In the genomic region with DNA sequence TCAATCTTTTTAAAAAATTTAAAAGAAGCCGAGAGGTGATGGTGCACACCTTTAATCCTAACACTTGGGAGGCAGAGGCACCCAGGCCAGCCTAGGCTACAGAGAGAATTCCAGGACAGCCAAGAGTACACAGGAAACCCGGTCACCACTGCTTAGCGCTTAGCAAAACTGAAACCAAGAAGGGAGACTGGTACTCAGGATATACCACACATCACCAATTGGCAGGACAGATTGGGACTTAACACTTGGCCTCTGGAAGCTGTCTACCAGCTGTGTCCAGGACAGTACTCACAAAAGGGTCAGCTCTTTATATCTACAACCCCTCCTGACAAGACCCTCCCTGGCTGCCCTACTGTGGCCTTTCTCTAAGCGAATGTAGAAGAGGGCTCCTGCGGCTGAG, we compare ENCODE assay signal across 8 mouse cellular contexts. TPM values are rescaled to one million over a fixed set of nuclear protein-coding genes. Genes with fewer than 3 reads are reported as not detected.
A peak's percentile ranks its signal among the peaks of the same experiment; 100 is the strongest.
DNase-seq lines count a peak whose midpoint lies in the region; ATAC-seq and TF ChIP-seq lines count a peak whose summit lies in the region.

No protein-coding gene starts in this region.

- no peak for TF ChIP-seq POLR2A in embryonic fibroblast, embryonic 13.5 days (IDR thresholded peaks at IDR 0.05; ENCODE audit: low read depth, low read length)

- no peak for TF ChIP-seq CTCF in embryonic fibroblast, embryonic 13.5 days (IDR thresholded peaks at IDR 0.05; ENCODE audit: borderline replicate concordance, insufficient read depth, low read length)

- no peak for ATAC-seq in megakaryocyte, adult 5-6 weeks (ENCODE audit: poor library complexity, severe bottlenecking)
- no peak for ATAC-seq in liver, embryonic 12.5 days
- ATAC-seq in stomach, embryonic 15.5 days (ENCODE audit: insufficient read depth, low FRiP score, low read depth) = no peak
- no peak for ATAC-seq in erythroid progenitor cell, adult 5-6 weeks (replicated peaks; ENCODE audit: low FRiP score, poor library complexity, severe bottlenecking)

- H3K4me3 ChIP-seq in megakaryocyte, embryonic 14.5 days (replicated peaks) = peak overlapping the region; percentile 92
- peak overlapping the region; percentile 64 for H3K4me3 ChIP-seq in embryonic fibroblast, embryonic 13.5 days (ENCODE audit: insufficient read depth, low read length)
- peak overlapping the region; percentile 56 for H3K4me3 ChIP-seq in liver, embryonic 12.5 days
- H3K4me3 ChIP-seq in stomach, embryonic 15.5 days (replicated peaks) = peak overlapping the region; percentile 94

- peaks cover 74% of the 10 kb centered on the region for H3K4me1 ChIP-seq in megakaryocyte, embryonic 14.5 days
- H3K4me1 ChIP-seq in embryonic fibroblast, embryonic 13.5 days (ENCODE audit: control insufficient read depth, insufficient read depth, low read length) = peaks cover 7% of the 10 kb centered on the region; the same call in 1 of the 2 replicates
- H3K4me1 ChIP-seq in liver, embryonic 12.5 days = peaks cover 57% of the 10 kb centered on the region
- H3K4me1 ChIP-seq in stomach, embryonic 15.5 days = peaks cover 27% of the 10 kb centered on the region

- peak overlapping the region; percentile 89 for H3K4me2 ChIP-seq in liver, embryonic 12.5 days
- peak overlapping the region; percentile 100 for H3K4me2 ChIP-seq in stomach, embryonic 15.5 days

- H3K36me3 ChIP-seq in megakaryocyte, embryonic 14.5 days (replicated peaks; ENCODE audit: low read length) = peaks cover 7% of the 10 kb centered on the region
- H3K36me3 ChIP-seq in liver, embryonic 12.5 days = peaks cover 15% of the 10 kb centered on the region
- H3K36me3 ChIP-seq in stomach, embryonic 15.5 days = peaks cover 8% of the 10 kb centered on the region; the same call in 1 of the 2 replicates

- WGBS in liver, embryonic 12.5 days (ENCODE audit: insufficient replicate concordance) = 21% methylated on average over 5 of the region's 5 CpGs
- 16% methylated on average over 5 of the region's 5 CpGs for WGBS in stomach, embryonic 15.5 days

- intact Hi-C loops in gastrocnemius, postnatal 14 days (cut with DNase I; ENCODE audit: low total_unique reads) = no loop called here

- peak overlapping the region; percentile 62 for H3K9ac ChIP-seq in liver, embryonic 12.5 days
- H3K9ac ChIP-seq in stomach, embryonic 15.5 days = peak overlapping the region; percentile 51; the same call in 1 of the 2 replicates

- H3K27me3 ChIP-seq in megakaryocyte, embryonic 14.5 days (replicated peaks) = peaks cover 50% of the 10 kb centered on the region
- peaks cover 42% of the 10 kb centered on the region for H3K27me3 ChIP-seq in liver, embryonic 12.5 days (replicated peaks)
- H3K27me3 ChIP-seq in stomach, embryonic 15.5 days (replicated peaks) = no peaks in the 10 kb centered on the region

- H3K27ac ChIP-seq in embryonic fibroblast, embryonic 13.5 days (ENCODE audit: insufficient read depth, low read length) = peak overlapping the region; percentile 5; the same call in 1 of the 2 replicates
- H3K27ac ChIP-seq in liver, embryonic 12.5 days = no peak overlapping the region
- peak overlapping the region; percentile 98; the same call in 1 of the 2 replicates for H3K27ac ChIP-seq in stomach, embryonic 15.5 days

- no peaks in the 10 kb centered on the region for H3K9me3 ChIP-seq in megakaryocyte, embryonic 14.5 days
- no peaks in the 10 kb centered on the region for H3K9me3 ChIP-seq in liver, embryonic 12.5 days (replicated peaks)
- H3K9me3 ChIP-seq in stomach, embryonic 15.5 days = no peaks in the 10 kb centered on the region

- DNase-seq in gastrocnemius, postnatal 14 days = no peak
- no peak for DNase-seq in urinary bladder, adult 2 months (ENCODE audit: low spot score)

RNA-seq across cellular contexts. Expression of a gene that starts 1.4 kb away (rescaled TPM):
- polyA plus RNA-seq in megakaryocyte, embryonic 14.5 days (2012; ENCODE audit: insufficient read depth, low replicate concordance) = 6.2 and 7.5 TPM in 2 replicates
- total RNA-seq in megakaryocyte, adult 5-6 weeks (2015) = 71.0 and 83.1 TPM in 2 replicates
- 28.1 and 35.0 TPM in 2 replicates for total RNA-seq in megakaryocyte, adult 5-6 weeks (2017)
- polyA plus RNA-seq in embryonic fibroblast, embryonic 13.5 days (2011; ENCODE audit: insufficient read length, low read depth, missing spikeins) = 63.0 and 67.2 TPM in 2 replicates
- 10.4 and 10.5 TPM in 2 replicates for polyA plus RNA-seq in liver, embryonic 12.5 days (2016; fragmentation: Nextera tagmentation; extraction: Ambion mirVana)
- 16.8 and 17.1 TPM in 2 replicates for polyA plus RNA-seq in stomach, embryonic 15.5 days (2015; fragmentation: Nextera tagmentation; extraction: Ambion mirVana)
- 13.3 and 19.3 TPM in 2 replicates for total RNA-seq in erythroid progenitor cell, adult 5-6 weeks (2015; ENCODE audit: low replicate concordance)
- total RNA-seq in erythroid progenitor cell, adult 5-6 weeks (2017; ENCODE audit: low replicate concordance) = 2.7 and 3.9 TPM in 2 replicates
- total RNA-seq in gastrocnemius, postnatal 14 days (2021) = 10 to 100 TPM; 13.9 to 17.6 TPM
- 33.5 and 34.7 TPM in 2 replicates for polyA plus RNA-seq in urinary bladder, adult 2 months (2012; rRNA removed)
